Mouse (Mus musculus) heart, embryonic 16.5 days (tissue): ENCODE data around the gene Skap1. TPM values are rescaled to one million over a fixed set of nuclear protein-coding genes. Genes with fewer than 3 reads are reported as not detected.

ENCODE experiments used
- ATAC-seq: fragments of 200-750 bp; cut with Nextera tagmentation; replicated peaks from 2 replicates; pipeline ENCODE4 v1.8.0; 2017; ENCODE audit warnings: moderate number of reproducible peaks; ENCODE audit not compliant: insufficient read depth, low FRiP score; ENCODE audit errors: extremely low read depth
- H3K27ac ChIP-seq: fragments of 300-500 bp; sonication (generic); 2 replicates; pipeline ENCODE4 v1.5.1; 2014; ENCODE audit warnings: mild to moderate bottlenecking, low read length, control low read depth, moderate library complexity
- H3K27me3 ChIP-seq: fragments of 300-500 bp; sonication (generic); 2 replicates; pipeline ENCODE4 v1.6.1; 2014; ENCODE audit warnings: low read length, mixed read lengths; ENCODE audit not compliant: control insufficient read depth, insufficient read depth
- H3K36me3 ChIP-seq: fragments of 300-500 bp; sonication (generic); 2 replicates; pipeline ENCODE4 v1.6.1; 2014; ENCODE audit not compliant: control insufficient read depth, insufficient read depth
- H3K4me1 ChIP-seq: fragments of 300-500 bp; sonication (generic); 2 replicates; pipeline ENCODE4 v1.6.1; 2014; ENCODE audit warnings: low read length, mixed read lengths; ENCODE audit not compliant: control insufficient read depth, insufficient read depth
- H3K4me2 ChIP-seq: fragments of 300-500 bp; sonication (generic); 2 replicates; pipeline ENCODE4 v1.6.1; 2014; ENCODE audit warnings: low read depth, mild to moderate bottlenecking, control low read depth, low read length
- H3K4me3 ChIP-seq: fragments of 300-500 bp; sonication (generic); 2 replicates; pipeline ENCODE4 v1.5.1; 2014; ENCODE audit warnings: mild to moderate bottlenecking, control low read depth, low read length
- H3K9ac ChIP-seq: fragments of 300-500 bp; sonication (generic); 2 replicates; pipeline ENCODE4 v1.6.1; 2014; ENCODE audit warnings: low read length, control low read depth
- H3K9me3 ChIP-seq: fragments of 300-500 bp; sonication (generic); replicated peaks from 2 replicates; pipeline ENCODE4 v1.6.1; 2016; ENCODE audit warnings: low read length; ENCODE audit not compliant: control insufficient read depth
- WGBS: fragments of 180-500 bp; shearing (Covaris S2); extraction: QIAGEN DNeasy Blood & Tissue Kit; methylation state at CpG from one replicate; pipeline ENCODE4 v1.1.7; 2014; 5-methylcytosine and 5-hydroxymethylcytosine counted together
- polyA plus RNA-seq: library from polyadenylated mRNA; unstranded; fragments of >200 nt; fragmentation: Nextera tagmentation; extraction: Ambion mirVana; gene quantifications from 2 replicates; pipeline ENCODE4 v1.2.1, GENCODE M21; 2015

The Skap1 gene
- polyA plus RNA-seq, 1 experiment from 2014 or later = 27.8 TPM

- ATAC-seq = no peak
- WGBS = 43% methylated on average over 7 of the region's 7 CpGs
- no peaks in the 10 kb centered on the region for H3K9me3 ChIP-seq
- H3K4me3 ChIP-seq = no peak overlapping the region
- H3K4me1 ChIP-seq = no peaks in the 10 kb centered on the region
- no peak overlapping the region for H3K4me2 ChIP-seq
- no peaks in the 10 kb centered on the region for H3K36me3 ChIP-seq
- no peaks in the 10 kb centered on the region for H3K27me3 ChIP-seq
- H3K9ac ChIP-seq = no peak overlapping the region
- no peak overlapping the region for H3K27ac ChIP-seq
Observed at GRCm38 (mm10) chr11:96761984-96762383, 297.6 kb downstream of the Skap1 start.

GRCm38 (mm10) chr11:96762742-96763470, 298.5 kb downstream of the Skap1 start:
- Histone ChIP-seq H3K4me3 (no peak overlapping the region), H3K27me3 (no peaks in the 10 kb centered on the region), H3K4me1 (no peaks in the 10 kb centered on the region), H3K9me3 (no peaks in the 10 kb centered on the region), H3K36me3 (no peaks in the 10 kb centered on the region), H3K4me2 (no peak overlapping the region), H3K9ac (no peak overlapping the region), H3K27ac (no peak overlapping the region)
- ATAC-seq = no peak
- 66% methylated on average over 15 of the region's 15 CpGs for WGBS

GRCm38 (mm10) chr11:96764511-96765350, 300.3 kb downstream of the Skap1 start:
- WGBS = 48% methylated on average over 13 of the region's 13 CpGs
- ATAC-seq = no peak
- H3K9ac ChIP-seq = no peak overlapping the region
- H3K4me2 ChIP-seq = no peak overlapping the region
- H3K27ac ChIP-seq = peak overlapping the region; percentile 38; the same call in 1 of the 2 replicates
- H3K36me3 ChIP-seq = peaks cover 5% of the 10 kb centered on the region; the same call in 1 of the 2 replicates
- H3K4me1 ChIP-seq = no peaks in the 10 kb centered on the region
- no peaks in the 10 kb centered on the region for H3K27me3 ChIP-seq
- H3K4me3 ChIP-seq = no peak overlapping the region
- no peaks in the 10 kb centered on the region for H3K9me3 ChIP-seq

- H3K9ac ChIP-seq = no peak overlapping the region
- 57% methylated on average over 7 of the region's 7 CpGs for WGBS
- H3K4me3 ChIP-seq = no peak overlapping the region
- no peaks in the 10 kb centered on the region for H3K27me3 ChIP-seq
- ATAC-seq = no peak
- H3K27ac ChIP-seq = peak overlapping the region; percentile 38; the same call in 1 of the 2 replicates
- no peaks in the 10 kb centered on the region for H3K4me1 ChIP-seq
- H3K9me3 ChIP-seq = no peaks in the 10 kb centered on the region
- no peak overlapping the region for H3K4me2 ChIP-seq
- peaks cover 13% of the 10 kb centered on the region for H3K36me3 ChIP-seq
Observed at GRCm38 (mm10) chr11:96765645-96766044, 301.3 kb downstream of the Skap1 start.

GRCm38 (mm10) chr11:96766555-96766954, 302.2 kb downstream of the Skap1 start:
- Histone ChIP-seq H3K36me3 (peaks cover 20% of the 10 kb centered on the region), H3K27ac (no peak overlapping the region), H3K9me3 (no peaks in the 10 kb centered on the region), H3K9ac (no peak overlapping the region), H3K27me3 (no peaks in the 10 kb centered on the region), H3K4me3 (no peak overlapping the region), H3K4me1 (no peaks in the 10 kb centered on the region), H3K4me2 (no peak overlapping the region)
- ATAC-seq = no peak
- WGBS = 77% methylated on average over 12 of the region's 12 CpGs

GRCm38 (mm10) chr11:96767096-96767495, 302.7 kb downstream of the Skap1 start:
- no peak overlapping the region for H3K4me2 ChIP-seq
- no peaks in the 10 kb centered on the region for H3K9me3 ChIP-seq
- H3K27me3 ChIP-seq = no peaks in the 10 kb centered on the region
- no peak for ATAC-seq
- H3K36me3 ChIP-seq = peaks cover 21% of the 10 kb centered on the region
- no peaks in the 10 kb centered on the region for H3K4me1 ChIP-seq
- H3K27ac ChIP-seq = no peak overlapping the region
- 72% methylated on average over 7 of the region's 7 CpGs for WGBS
- H3K9ac ChIP-seq = no peak overlapping the region
- no peak overlapping the region for H3K4me3 ChIP-seq

GRCm38 (mm10) chr11:96768240-96768639, 303.8 kb downstream of the Skap1 start:
- Histone ChIP-seq H3K36me3 (peaks cover 29% of the 10 kb centered on the region), H3K4me2 (no peak overlapping the region), H3K27ac (no peak overlapping the region), H3K9ac (no peak overlapping the region), H3K4me3 (no peak overlapping the region), H3K9me3 (no peaks in the 10 kb centered on the region), H3K4me1 (no peaks in the 10 kb centered on the region), H3K27me3 (no peaks in the 10 kb centered on the region)
- 55% methylated on average over 9 of the region's 9 CpGs for WGBS
- no peak for ATAC-seq

- WGBS = 93% methylated on average over 9 of the region's 9 CpGs
- Histone ChIP-seq H3K9me3 (no peaks in the 10 kb centered on the region), H3K27ac (no peak overlapping the region), H3K36me3 (peaks cover 29% of the 10 kb centered on the region), H3K4me3 (no peak overlapping the region), H3K27me3 (no peaks in the 10 kb centered on the region), H3K4me1 (peaks cover 2% of the 10 kb centered on the region), H3K9ac (no peak overlapping the region), H3K4me2 (no peak overlapping the region)
- ATAC-seq = no peak
Observed at GRCm38 (mm10) chr11:96771274-96771975, 307.0 kb downstream of the Skap1 start.
